Mouse (Mus musculus) stomach, embryonic 14.5 days (tissue): ENCODE measurements around the gene 2900026A02Rik. TPM values are rescaled to one million over a fixed set of nuclear protein-coding genes. Genes with fewer than 3 reads are reported as not detected.

Experiments used
- ATAC-seq: fragments of 200-750 bp; cut with Nextera tagmentation; 2 replicates; pipeline ENCODE4 v1.8.0; 2017; ENCODE audit warnings: low read depth, moderate TSS enrichment; ENCODE audit not compliant: insufficient number of reproducible peaks, insufficient read depth, low FRiP score
- H3K27ac ChIP-seq: fragments of 300-500 bp; sonication (generic); 2 replicates; pipeline ENCODE4 v1.5.1; 2014; ENCODE audit warnings: mild to moderate bottlenecking, low read length, moderate library complexity, mixed read lengths
- H3K27me3 ChIP-seq: fragments of 300-500 bp; sonication (generic); 2 replicates; pipeline ENCODE4 v1.6.1; 2014; ENCODE audit warnings: low read length, control low read depth, mixed read lengths; ENCODE audit not compliant: control insufficient read depth, insufficient read depth
- H3K36me3 ChIP-seq: fragments of 300-500 bp; sonication (generic); 2 replicates; pipeline ENCODE4 v1.6.1; 2014; ENCODE audit warnings: mild to moderate bottlenecking, control low read depth, low read length, moderate library complexity, mixed read lengths; ENCODE audit not compliant: control insufficient read depth, insufficient read depth
- H3K4me1 ChIP-seq: fragments of 300-500 bp; sonication (generic); 2 replicates; pipeline ENCODE4 v1.6.1; 2014; ENCODE audit warnings: low read length, control low read depth, mixed read lengths; ENCODE audit not compliant: control insufficient read depth, insufficient read depth
- H3K4me2 ChIP-seq: fragments of 300-500 bp; sonication (generic); replicated peaks from 2 replicates; pipeline ENCODE4 v1.6.1; 2014; ENCODE audit warnings: low read depth, low read length, control low read depth
- H3K4me3 ChIP-seq: fragments of 300-500 bp; sonication (generic); 2 replicates; pipeline ENCODE4 v1.5.1; 2014; ENCODE audit warnings: low read depth, low read length, control low read depth
- H3K9ac ChIP-seq: fragments of 300-500 bp; sonication (generic); replicated peaks from 2 replicates; pipeline ENCODE4 v1.6.1; 2014; ENCODE audit warnings: low read depth, mild to moderate bottlenecking, control low read depth, low read length, moderate library complexity, mixed read lengths
- H3K9me3 ChIP-seq: fragments of 300-500 bp; sonication (generic); 2 replicates; pipeline ENCODE4 v1.6.1; 2016; ENCODE audit warnings: low read depth, low read length, control low read depth; ENCODE audit not compliant: control insufficient read depth
- WGBS: fragments of 180-500 bp; shearing (Covaris S2); extraction: QIAGEN DNeasy Blood & Tissue Kit; methylation state at CpG from one replicate; pipeline ENCODE4 v1.1.7; 2014; 5-methylcytosine and 5-hydroxymethylcytosine counted together
- polyA plus RNA-seq: library from polyadenylated mRNA; unstranded; fragments of >200 nt; fragmentation: Nextera tagmentation; extraction: Ambion mirVana; gene quantifications from 2 replicates; pipeline ENCODE4 v1.2.1, GENCODE M21; 2014

The 2900026A02Rik gene
- polyA plus RNA-seq, 1 experiment from 2014 or later, result 9.2 TPM

GRCm38 (mm10) chr5:113195907-113196306 is 25.1 kb downstream of the 2900026A02Rik start:
- peaks cover 5% of the 10 kb centered on the region; the same call in 1 of the 2 replicates for H3K4me1 ChIP-seq
- ATAC-seq, result no peak
- H3K36me3 ChIP-seq, result no peaks in the 10 kb centered on the region

GRCm38 (mm10) chr5:113195451-113195850 is 25.6 kb downstream of the 2900026A02Rik start:
- H3K36me3 ChIP-seq, result no peaks in the 10 kb centered on the region
- H3K4me3 ChIP-seq, result no peak overlapping the region
- H3K27me3 ChIP-seq, result no peaks in the 10 kb centered on the region
- H3K9ac ChIP-seq, result no peak overlapping the region
- no peak overlapping the region for H3K4me2 ChIP-seq
- peaks cover 5% of the 10 kb centered on the region; the same call in 1 of the 2 replicates for H3K4me1 ChIP-seq
- no peaks in the 10 kb centered on the region for H3K9me3 ChIP-seq
- no peak for ATAC-seq
- 80% methylated on average over 12 of the region's 12 CpGs for WGBS
- H3K27ac ChIP-seq, result no peak overlapping the region

More at GRCm38 (mm10) chr5:113195907-113196306, 25.1 kb downstream of the 2900026A02Rik start:
- Histone ChIP-seq H3K9ac (no peak overlapping the region), H3K4me2 (no peak overlapping the region), H3K27ac (no peak overlapping the region), H3K27me3 (no peaks in the 10 kb centered on the region), H3K4me3 (no peak overlapping the region), H3K9me3 (no peaks in the 10 kb centered on the region)
- 82% methylated on average over 6 of the region's 6 CpGs for WGBS

- Histone ChIP-seq H3K4me1 (peaks cover under 1% of the 10 kb centered on the region; the same call in 1 of the 2 replicates), H3K9me3 (no peaks in the 10 kb centered on the region), H3K36me3 (no peaks in the 10 kb centered on the region), H3K9ac (no peak overlapping the region), H3K4me2 (no peak overlapping the region), H3K27me3 (no peaks in the 10 kb centered on the region), H3K4me3 (no peak overlapping the region), H3K27ac (no peak overlapping the region)
- 94% methylated on average over 18 of the region's 18 CpGs for WGBS
- ATAC-seq, result no peak
These were observed 27.3 kb downstream of the 2900026A02Rik start for GRCm38 (mm10) chr5:113193762-113194161.

- no peak overlapping the region for H3K9ac ChIP-seq
- ATAC-seq, result no peak
- WGBS, result 71% methylated on average over 14 of the region's 14 CpGs
- no peaks in the 10 kb centered on the region for H3K27me3 ChIP-seq
- H3K36me3 ChIP-seq, result no peaks in the 10 kb centered on the region; the same call in 1 of the 2 replicates
- no peaks in the 10 kb centered on the region for H3K9me3 ChIP-seq
- H3K4me2 ChIP-seq, result no peak overlapping the region
- H3K27ac ChIP-seq, result no peak overlapping the region
- no peak overlapping the region for H3K4me3 ChIP-seq
- no peaks in the 10 kb centered on the region for H3K4me1 ChIP-seq
These were observed 29.1 kb downstream of the 2900026A02Rik start for GRCm38 (mm10) chr5:113191901-113192300.

- Histone ChIP-seq H3K27me3 (no peaks in the 10 kb centered on the region), H3K4me1 (no peaks in the 10 kb centered on the region), H3K9ac (no peak overlapping the region), H3K36me3 (no peaks in the 10 kb centered on the region; the same call in 1 of the 2 replicates), H3K4me2 (no peak overlapping the region), H3K4me3 (no peak overlapping the region), H3K9me3 (no peaks in the 10 kb centered on the region), H3K27ac (no peak overlapping the region)
- no peak for ATAC-seq
- WGBS, result 59% methylated on average over 14 of the region's 14 CpGs
These were observed 30.5 kb downstream of the 2900026A02Rik start for GRCm38 (mm10) chr5:113190558-113190957.

- H3K36me3 ChIP-seq, result no peaks in the 10 kb centered on the region
- H3K27ac ChIP-seq, result no peak overlapping the region; the same call in 1 of the 2 replicates
- no peaks in the 10 kb centered on the region for H3K9me3 ChIP-seq
- no peak overlapping the region for H3K4me2 ChIP-seq
- ATAC-seq, result no peak
- WGBS, result 41% methylated on average over 6 of the region's 6 CpGs
- no peaks in the 10 kb centered on the region for H3K27me3 ChIP-seq
- H3K4me3 ChIP-seq, result no peak overlapping the region
- H3K9ac ChIP-seq, result no peak overlapping the region
- H3K4me1 ChIP-seq, result peaks cover 12% of the 10 kb centered on the region; the same call in 1 of the 2 replicates
These were observed 39.6 kb downstream of the 2900026A02Rik start for GRCm38 (mm10) chr5:113181441-113181840.

GRCm38 (mm10) chr5:113180755-113181154 is 40.3 kb downstream of the 2900026A02Rik start:
- peaks cover 12% of the 10 kb centered on the region; the same call in 1 of the 2 replicates for H3K4me1 ChIP-seq
- no peaks in the 10 kb centered on the region for H3K36me3 ChIP-seq
- no peaks in the 10 kb centered on the region for H3K9me3 ChIP-seq
- peak overlapping the region; percentile 28; the same call in 1 of the 2 replicates for H3K4me3 ChIP-seq
- WGBS, result 79% methylated on average over 15 of the region's 15 CpGs
- H3K4me2 ChIP-seq, result peak overlapping the region; percentile 47
- no peak for ATAC-seq
- no peaks in the 10 kb centered on the region for H3K27me3 ChIP-seq
- H3K27ac ChIP-seq, result peak overlapping the region; percentile 90
- no peak overlapping the region for H3K9ac ChIP-seq

GRCm38 (mm10) chr5:113179843-113180682 is 41.0 kb downstream of the 2900026A02Rik start:
- Histone ChIP-seq H3K4me2 (peak overlapping the region; percentile 47), H3K36me3 (no peaks in the 10 kb centered on the region), H3K27ac (peak overlapping the region; percentile 90), H3K4me3 (peak overlapping the region; percentile 28), H3K9me3 (no peaks in the 10 kb centered on the region), H3K9ac (no peak overlapping the region; the same call in 1 of the 2 replicates), H3K27me3 (no peaks in the 10 kb centered on the region), H3K4me1 (peaks cover 12% of the 10 kb centered on the region; the same call in 1 of the 2 replicates)
- ATAC-seq, result peak; percentile 73
- 3% methylated on average over 30 of the region's 30 CpGs for WGBS
